Mouse (Mus musculus) hindlimb bud, embryonic 11.5 days (tissue): Measurements from ENCODE around the gene Gadd45b.

Experiments used
- DNase-seq: peaks from one replicate; pipeline ENCODE4 v3.0.0-alpha.2; 2012; ENCODE audit warnings: low read depth, low spot score; ENCODE audit errors: extremely low spot score

The Gadd45b gene

GRCm38 (mm10) chr10:80981564-80982112 is 51.8 kb downstream of the Gadd45b start:
- no peak for DNase-seq
